Mouse (Mus musculus) thymus, postnatal 4 days (tissue): ENCODE measurements around the gene Rap1gap.

Source experiments
- DNase-seq: peaks from one replicate; pipeline ENCODE4 v3.0.0; 2021

Gene Rap1gap

DNA sequence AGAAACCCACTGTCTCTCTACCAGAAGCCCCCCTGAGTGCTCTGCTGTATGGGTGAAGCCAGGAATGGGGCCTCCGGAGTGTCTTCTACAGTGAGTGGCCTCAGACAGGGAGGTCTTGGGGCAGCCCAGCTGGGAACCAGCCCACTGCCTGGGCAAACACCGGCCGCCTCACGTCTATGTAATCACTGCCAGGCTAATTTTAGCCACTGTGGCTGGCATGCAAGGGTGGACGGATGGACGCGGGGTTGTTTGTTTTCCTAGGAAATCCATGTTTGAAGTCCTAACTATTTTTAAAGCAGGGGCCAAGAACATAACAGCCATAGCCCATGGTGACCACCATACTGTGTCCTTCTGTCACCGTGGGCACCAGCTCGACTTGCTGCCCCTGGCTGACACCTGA is 85.6 kb downstream of the Rap1gap start:
- DNase-seq = no peak

DNA sequence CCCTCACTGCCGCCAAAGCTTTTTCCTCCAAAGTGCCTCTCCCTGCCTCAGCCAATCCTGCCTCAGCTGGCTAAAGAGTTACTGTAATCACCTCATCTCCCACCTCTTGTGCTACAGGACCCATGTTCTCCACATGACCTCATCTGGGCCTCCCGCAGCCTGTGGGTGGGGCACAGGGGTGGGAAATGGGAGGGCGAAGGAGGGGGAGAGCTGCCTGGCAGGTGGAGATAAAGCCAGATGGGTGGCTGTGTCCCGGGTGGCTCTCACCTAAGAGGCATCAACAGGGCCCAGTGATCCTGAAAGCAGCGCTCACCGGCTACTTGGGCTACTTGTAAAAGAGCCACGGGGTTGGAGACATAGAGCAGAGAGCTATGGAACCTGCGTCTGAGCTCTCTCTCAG is 86.8 kb downstream of the Rap1gap start:
- DNase-seq = no peak

DNA sequence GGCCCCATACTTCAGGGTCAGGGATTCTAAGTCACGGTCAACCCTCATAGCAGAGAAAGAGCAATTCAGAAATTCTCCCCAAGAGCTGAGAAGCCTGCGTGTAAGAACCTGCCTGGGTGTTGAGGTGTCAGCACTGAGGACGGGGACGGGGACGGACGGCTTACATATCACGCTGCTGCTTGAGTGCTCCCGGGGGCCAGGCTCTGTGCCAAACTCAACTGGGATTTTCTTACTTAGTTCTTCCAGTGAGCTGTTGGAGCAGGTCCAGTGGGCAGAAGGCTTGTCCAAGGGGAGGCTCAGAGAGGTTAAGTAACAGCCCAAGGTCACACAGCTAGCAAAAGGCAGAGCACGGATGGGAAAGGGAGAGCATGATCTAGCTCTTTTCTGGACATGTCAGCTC is 87.2 kb downstream of the Rap1gap start:
- DNase-seq = no peak

DNA sequence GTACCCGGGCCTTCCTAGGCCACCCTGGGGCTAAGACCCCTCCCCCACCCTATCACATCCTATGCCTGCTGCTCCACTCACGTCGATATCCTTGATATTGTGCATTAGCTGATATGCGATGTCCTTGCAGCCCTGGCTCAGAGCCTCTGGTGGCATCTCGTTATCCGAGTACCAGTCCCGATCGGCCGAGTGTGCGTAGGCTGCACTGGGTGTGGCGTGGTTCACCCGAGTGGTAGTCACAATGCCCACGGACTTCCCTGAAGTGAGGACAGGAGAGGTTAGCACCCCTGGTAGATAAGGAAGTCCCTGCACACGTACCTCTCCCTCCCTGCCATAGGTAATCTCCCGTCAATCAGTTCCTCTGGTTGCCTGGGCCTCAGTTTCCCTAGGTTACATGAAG is 87.9 kb downstream of the Rap1gap start:
- no peak for DNase-seq

DNA sequence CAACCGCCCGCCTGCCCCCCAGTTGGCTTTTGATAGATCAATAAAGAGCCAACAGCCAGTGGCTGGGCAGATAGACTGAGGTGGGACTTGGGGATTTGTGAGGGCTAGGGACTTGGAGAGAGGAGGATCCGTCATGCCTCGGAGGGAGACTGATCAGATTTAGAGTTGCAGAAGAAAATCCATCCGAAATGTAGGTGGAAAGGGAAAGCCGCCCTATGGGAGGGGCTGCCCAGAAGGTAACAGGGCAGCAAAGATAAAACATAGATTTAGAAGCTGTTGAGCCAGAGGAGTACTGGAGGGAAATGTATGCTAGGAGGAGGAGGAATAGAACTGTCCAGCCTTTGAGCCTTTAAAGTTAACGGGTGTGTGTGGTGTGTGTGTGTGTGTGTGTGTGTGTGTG is 88.7 kb downstream of the Rap1gap start:
- DNase-seq = no peak

DNA sequence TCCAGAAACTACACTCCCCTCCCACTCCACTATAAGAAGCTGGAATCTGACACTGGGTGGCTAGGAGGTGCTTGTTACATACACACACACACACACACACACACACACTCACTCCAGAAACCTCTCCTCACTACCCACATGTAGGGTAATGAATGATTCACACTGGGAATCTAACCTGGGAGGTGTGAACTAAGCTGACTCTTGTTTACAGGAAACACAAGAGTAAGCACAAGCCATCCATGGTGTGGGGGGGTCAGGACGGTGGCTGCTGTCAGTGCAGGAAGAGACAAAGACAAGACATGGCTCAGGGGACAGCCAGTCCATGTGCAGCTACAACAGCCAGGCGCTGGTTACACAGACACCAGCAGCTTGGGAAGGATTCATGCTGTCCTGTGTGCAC is 89.9 kb downstream of the Rap1gap start:
- no peak for DNase-seq

DNA sequence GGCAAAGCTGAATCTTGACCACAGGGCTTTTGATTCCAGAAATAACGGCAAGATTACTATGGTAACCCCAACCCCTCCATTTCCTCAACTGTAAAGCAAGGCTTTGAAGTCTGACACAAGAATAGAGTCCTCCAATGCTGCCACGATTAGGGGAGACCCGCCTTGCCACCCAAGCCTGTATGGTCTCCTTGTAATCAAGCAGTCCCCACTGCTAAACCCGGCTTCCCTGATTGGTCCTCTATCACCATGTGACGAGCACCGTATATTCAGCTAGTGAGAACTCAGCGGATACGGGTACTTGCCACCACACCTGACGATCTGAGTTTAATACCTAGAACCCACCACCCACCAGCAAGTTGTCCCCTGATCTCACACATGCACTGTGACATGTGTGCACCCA is 98.4 kb downstream of the Rap1gap start:
- no peak for DNase-seq

DNA sequence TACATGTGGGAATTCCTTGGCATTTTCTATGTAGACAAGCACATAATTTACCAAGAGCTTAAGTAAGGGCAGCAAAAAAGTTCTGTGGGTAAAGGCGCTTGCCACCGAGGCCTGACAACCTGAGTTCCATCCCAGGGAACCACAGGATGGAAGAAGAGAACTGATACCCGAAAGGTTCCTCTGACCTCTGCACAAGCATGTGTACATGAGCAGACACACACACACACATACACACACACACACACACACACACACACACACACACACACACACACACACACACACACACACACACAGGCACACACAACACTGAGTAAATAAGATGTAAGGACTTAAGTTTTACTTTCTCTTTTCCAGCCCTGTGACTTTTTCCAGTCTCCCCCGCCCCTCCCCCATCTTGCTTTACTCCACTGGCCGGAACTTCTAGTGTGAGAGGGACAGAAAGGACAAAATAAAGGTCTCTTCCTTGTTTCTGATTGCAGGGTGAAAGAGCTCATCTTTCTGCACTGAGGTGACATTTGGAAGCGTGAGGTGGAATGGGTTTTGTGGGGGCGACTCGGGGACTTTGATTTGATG is 99.5 kb downstream of the Rap1gap start:
- DNase-seq = no peak

DNA sequence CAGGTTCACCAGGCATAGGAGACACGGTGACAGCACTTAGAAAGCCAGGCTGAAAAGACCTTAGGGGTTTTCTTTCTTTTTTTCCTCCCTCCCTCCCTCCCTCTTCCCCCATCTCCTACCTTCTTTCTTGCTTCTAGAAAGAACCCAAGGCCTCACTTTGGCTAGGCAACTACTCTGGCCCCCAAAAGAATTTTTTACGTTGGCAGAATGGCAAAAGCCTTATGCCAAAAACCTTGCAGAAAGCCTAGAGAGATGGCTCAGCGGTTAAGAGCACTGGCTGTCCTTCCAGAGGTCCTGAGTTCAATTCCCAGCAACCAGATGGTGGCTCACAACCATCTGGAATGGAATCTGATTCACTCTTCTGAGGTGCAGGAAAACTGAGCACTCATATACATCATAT is 100.1 kb downstream of the Rap1gap start:
- no peak for DNase-seq

DNA sequence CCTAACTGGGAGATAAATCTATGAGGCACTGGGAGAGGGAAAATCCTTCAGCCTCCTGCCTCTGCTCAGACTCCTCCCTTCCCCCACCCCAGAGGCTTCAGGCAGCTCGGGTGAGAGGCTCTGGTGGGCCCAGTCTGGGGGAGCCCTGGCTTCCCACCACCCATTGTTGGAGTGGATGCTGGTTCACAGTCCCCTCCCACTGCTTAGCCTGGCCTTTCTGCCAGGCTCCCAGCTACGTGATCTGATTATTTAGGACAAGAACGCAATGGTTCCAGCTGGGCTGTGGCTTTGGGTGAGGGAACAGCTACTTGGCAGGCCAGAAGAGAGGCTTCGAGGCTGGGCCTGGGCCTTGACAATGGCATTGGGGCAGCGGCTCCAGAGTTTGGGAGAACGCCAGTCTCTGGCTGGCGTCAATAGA is 101.0 kb downstream of the Rap1gap start:
- DNase-seq = no peak

DNA sequence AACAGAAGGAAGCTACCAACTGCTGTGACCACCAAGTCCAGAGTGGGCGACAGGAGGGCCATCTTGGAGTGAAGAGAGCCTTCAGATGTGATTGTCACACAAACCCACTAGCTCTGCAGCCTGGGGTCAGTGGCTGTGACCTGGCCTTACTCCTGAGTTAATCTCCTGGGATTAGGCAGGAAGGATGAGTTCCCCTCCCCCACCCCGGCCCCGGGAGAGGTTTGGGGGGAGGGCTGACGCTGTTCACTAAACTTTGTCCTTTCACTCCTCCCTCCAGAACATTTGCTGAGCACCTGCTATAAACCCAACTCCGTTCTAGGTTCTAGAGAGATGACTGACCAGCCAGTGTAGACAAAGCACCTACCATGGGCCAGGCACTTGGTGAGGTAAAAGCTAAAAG is 101.8 kb downstream of the Rap1gap start:
- DNase-seq = no peak

DNA sequence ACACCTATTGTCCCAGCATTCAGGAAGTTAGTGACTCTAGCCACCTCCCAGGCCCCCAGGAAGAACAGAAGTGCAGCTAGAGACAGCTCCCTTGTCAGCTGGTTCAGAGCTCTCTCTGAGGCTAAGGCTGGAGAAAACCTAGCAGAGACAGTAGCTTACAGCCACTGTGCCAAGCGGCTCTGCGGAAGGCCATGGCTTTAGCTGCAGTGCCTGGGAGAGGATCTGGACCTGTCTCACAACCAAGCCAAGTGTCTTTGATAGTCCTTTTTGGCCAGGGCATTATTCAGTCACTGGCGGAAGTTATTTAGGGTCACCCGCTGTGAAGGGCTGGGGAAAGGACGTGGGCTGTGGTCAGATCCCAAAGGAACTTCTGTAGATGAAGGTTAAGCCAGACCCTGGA is 103.9 kb downstream of the Rap1gap start:
- no peak for DNase-seq

DNA sequence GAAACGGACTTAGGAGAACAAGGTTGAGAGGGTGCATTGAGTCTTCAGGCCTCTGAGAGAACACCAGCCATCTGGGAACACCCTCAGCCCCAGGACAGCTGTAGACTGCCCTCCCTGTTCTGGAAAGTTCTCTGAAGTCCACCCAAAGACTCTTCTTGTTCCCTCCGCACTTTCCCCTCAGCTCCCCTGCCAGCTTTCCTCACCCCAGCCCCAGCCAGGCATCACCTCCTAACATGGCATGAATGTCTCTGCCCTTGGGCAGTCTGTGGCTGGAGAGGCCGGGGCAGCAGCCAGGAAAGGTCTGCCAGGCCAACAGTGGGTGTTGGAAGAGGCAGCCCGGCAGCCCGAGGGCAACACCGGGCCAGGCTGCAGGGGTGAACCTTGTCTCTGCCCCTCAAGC is 104.3 kb downstream of the Rap1gap start:
- DNase-seq = no peak

DNA sequence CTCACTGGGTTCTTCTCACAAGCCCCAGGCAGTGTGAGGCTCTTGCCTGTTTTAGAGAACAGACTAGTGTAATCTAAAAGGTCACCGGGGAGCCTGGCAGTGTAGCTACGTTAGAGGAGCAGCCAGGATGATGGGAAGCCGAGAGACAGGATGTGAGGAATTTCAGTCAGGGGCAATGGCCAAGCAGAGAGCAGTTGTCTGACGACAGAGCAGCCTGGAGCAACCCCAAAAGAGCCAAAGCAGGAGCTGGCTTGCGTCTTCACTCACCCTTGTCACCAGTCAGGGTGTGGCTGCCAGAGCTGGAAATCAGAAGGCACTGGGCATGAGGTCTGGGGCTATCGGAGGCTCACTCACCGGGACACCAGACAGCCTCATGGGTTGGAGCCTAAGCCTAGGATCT is 105.1 kb downstream of the Rap1gap start:
- DNase-seq = no peak

DNA sequence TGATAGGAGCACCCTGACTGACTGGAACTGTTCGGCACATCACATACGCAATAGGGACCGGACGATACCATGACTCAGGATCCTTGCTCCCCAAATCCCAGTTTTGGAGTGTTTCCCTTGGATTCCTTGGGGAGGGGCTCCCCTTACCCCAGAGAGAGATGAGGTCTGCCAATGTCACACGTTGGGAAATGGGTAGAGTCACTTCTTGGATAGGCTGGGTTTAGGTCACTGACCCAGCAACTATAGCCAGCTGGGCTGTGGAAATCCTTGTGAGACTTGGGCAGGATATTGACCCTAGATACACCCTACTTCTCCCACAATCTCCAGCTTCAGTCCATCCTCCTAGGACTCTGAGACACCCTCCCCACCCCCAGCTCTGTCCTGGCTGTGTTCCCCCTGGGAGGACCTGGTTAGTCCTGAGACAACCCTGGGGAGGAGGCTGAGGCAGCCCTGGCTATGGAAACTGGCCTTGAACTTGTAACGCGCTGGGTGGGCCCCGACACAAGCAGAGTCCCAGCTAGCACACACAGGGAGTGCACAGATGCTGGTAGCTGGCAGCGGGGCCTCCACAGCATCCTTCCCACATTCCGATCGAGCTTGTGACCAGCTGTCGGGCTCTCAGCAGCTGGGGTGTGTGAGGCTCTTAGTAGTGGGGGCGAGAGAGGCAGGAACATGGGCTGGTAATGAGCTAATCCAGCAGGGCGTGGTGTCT is 106.5 kb downstream of the Rap1gap start:
- no peak for DNase-seq

DNA sequence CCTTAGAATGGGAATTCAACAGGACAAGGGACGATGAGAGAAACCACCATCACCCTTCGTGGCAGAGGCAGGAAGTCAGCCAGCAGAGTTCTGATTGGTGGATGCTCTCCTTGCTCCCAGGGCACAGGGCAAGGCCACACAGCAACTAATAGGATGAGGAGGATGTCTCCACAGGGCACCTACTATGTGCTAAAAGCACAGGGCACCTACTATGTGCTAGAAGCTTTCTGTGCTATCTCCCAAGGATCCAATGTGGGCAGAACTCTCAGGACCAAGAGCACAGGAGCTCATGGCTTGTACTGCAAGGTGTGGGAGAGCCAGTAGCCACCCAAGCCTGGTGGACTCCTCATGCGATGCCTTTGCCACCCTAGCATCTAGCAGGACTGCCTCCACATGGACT is 107.2 kb downstream of the Rap1gap start:
- DNase-seq = no peak

DNA sequence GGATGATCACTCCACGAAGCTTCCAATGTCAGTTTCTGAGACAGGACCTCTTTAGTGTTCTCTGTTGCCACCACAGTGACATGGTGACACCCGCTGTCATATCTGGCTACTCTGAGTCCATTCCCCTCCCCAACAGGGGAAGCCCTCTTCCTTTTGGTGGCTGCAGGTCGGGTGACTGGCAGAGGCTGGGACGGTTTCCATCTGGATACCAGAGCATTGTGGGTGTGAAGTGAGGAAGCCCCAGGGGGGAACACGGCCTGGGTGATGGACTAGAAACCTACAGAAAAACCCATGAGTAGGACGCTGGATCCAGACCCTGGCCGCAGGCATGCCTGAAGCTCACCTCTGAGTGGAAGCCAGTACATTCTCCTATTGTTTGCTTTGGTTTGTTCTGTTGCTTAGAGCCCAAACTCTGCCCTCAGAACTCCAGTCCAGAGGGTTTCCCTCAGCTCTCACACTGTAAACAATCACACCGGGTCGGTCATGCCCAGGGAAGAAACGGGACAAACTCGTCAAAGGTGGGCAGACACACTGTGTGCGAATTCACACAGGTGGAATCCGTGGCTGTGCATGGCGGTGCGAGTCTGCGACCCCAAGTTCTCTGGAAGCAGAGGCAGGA is 108.0 kb downstream of the Rap1gap start:
- DNase-seq = no peak

DNA sequence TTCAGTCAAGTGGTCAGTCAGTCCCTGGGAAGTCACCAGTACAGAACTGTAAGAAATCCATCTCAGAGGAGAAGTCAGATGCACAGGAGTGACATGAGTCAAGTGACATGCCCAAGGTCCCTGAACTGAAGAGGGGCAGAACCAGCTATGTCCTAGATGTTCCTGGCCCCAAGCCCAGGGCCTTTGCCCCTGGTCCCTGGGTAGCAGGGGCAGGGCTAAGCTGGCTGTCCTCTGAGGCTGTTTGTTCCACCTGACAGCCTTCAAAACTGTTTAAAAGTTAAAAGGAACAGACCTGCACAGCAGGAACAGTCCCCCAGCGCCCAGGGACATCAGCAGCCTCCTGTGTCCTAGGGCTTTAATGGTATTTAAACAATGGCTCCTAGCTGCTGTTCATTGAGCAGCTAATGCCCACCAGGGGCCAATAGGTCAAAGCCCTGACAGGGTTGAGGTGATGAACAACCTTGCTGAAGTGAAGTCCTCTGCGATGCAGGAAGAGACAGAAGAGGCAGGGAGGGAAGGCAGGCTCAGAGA is 108.9 kb downstream of the Rap1gap start:
- no peak for DNase-seq

DNA sequence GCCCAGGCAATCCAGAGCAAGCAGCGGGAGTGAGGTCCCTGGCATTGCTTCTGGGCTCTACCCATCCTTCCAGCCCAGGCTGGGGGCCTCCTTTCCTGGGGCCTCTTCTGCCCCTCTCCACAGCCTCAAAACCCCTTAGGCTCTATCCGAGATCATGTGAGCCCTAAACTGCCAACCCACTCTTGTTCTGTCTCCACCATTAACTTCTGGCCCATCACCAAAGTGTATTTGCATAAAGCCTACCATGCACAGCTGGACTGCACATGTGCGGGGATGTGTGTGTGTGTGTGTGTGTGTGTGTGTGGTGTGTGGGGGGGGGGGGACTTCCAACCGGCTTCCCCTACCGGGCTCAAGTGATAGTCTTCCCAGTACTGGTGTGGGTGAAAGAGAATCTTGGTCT is 109.5 kb downstream of the Rap1gap start:
- DNase-seq = no peak

DNA sequence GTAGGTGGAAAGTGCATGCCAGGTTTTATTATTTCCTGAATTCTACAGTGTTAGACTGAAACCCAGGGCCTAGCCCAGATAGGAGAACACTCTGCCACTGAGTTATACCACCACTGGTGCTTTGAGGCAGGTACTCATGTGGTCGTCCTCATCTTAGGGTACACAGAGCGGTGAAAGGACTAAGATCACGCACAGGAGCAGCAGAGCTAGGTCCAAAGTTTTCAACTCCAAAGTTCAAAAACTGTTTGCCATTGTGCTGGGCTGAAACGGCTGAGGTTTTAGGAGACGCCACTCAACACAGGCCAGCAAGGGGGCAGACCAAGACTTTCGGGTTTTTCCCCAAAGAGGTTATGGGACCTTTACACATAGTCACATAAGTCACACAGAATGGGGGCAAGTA is 110.0 kb downstream of the Rap1gap start:
- no peak for DNase-seq

DNA sequence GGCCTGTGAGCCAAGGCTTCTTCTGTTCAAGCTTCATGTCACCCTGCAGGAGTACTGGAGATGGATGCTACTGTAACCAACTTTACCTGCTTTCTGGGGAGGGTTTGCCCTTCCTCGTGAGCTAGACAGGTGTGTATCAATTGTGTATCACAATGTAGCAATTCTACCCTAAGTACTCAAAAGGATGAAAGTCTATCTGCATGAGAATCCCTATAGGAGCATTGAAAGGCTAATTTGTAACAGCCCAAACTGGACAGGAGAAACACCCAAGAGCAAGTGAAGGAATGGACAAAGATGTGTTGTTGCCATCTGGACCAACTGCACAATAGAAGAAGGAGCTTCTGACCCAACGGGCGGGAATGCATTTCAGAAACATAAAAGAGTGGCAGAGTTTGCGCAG is 113.3 kb downstream of the Rap1gap start:
- DNase-seq = no peak

DNA sequence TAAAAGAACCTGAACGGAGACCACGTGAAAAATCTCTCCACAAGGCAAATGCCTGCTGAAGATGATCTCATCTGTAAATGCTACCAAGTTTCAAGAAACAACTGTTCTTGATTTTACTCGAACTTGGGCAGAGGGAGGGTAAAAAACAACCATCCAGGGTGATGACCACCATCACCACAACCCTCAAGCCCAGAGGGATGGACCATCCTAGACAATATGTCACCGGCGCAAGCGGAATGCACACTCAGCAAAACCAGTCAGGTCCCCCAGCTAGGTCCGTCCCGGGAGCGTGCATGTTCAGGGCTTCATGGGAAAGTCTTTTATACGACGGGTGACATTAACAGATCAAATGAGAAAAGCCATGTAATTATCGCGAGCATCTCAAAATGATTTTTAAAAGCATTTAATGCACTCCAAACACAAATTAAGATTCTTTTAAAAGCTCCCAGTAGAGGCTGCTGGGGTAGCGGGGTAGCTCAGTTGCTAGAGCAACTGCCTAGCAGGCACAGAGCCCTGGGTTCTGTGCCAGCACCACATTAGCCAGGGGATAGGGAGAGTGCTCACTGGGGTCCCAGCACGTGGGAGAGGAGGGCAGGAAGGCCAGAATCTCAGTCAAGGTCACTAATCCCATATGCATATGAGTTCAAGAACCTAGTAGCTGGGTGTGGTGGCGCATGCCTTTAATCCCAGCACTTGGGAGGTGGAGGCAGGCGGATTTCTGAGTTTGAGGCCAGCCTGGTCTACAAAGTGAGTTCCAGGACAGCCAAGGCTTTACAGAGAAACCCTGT is 114.1 kb downstream of the Rap1gap start:
- DNase-seq = no peak
